Mouse (Mus musculus): ENCODE measurements at regions not wholly inside any gene's neighbourhood (a gene's known extent, or its start where the extent isn't known, plus 50 kb on each side); places are given as distances from the start of the nearest gene placed in this dataset.
A peak's percentile ranks its signal among the peaks of the same experiment; 100 is the strongest.

GRCm38 (mm10) chr2:61379076-61379475 lies 199.3 kb upstream of the Tank start:
- TF ChIP-seq CTCF (IDR thresholded peaks at IDR 0.05; ENCODE audit: low read depth) (0 out of 2 replicates have a peak, but pooled peaks have one; percentile 5), EP300 (IDR thresholded peaks at IDR 0.05; ENCODE audit: low read depth) (no peak)
